17 mouse cellular contexts compared by ENCODE assay signal in the genomic region with DNA sequence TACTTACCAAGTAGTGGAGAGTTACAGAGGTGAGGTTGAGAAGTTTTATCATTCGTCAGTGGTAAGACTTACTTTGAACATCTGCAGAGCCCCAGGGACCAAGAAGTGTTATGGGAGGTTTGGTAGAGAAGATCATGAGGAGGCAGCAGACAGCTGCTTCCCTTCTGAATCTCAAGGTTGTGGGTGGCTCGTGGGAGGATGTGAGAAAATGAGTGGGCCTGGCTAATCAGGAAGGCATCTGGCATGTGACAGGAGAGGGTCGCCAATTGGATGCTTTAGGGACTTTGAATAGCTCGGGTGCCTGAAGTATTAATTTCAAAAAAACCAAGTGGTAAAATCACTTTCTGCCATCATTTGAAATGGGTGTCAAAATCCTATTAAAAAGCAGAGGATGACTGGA.
A peak's percentile ranks its signal among the peaks of the same experiment; 100 is the strongest.
DNase-seq lines count a peak whose midpoint lies in the region; ATAC-seq lines count a peak whose summit lies in the region.
"Had no signal": no experiment of that assay in that cellular context is flagged by ENCODE, and none has a peak within 500 bp of the region (broad histone marks: within the 10 kb centered on the region; RNA-seq: fewer than 3 reads in every experiment).

No protein-coding gene starts in this region.

- H3K4me2 ChIP-seq in liver, embryonic 12.5 days: no peak overlapping the region
- H3K4me2 ChIP-seq in heart, embryonic 11.5 days: no peak overlapping the region
- H3K4me2 ChIP-seq: heart, embryonic 13.5 days; lung, embryonic 15.5 days had no signal

- ATAC-seq in frontal cortex, adult (ENCODE audit: low TSS enrichment): peak; percentile 78
- ATAC-seq in liver, embryonic 12.5 days: no peak
- ATAC-seq in heart, embryonic 11.5 days (replicated peaks; ENCODE audit: insufficient number of reproducible peaks, low FRiP score, low TSS enrichment): no peak
- ATAC-seq: activated CD4-positive, CD25-positive, alpha-beta regulatory T cell, adult 4 months had no signal

- no peak overlapping the region for H3K27ac ChIP-seq in liver, embryonic 12.5 days
- H3K27ac ChIP-seq in heart, embryonic 11.5 days (ENCODE audit: low read depth, low read length): no peak overlapping the region
- H3K27ac ChIP-seq: heart, embryonic 13.5 days; lung, embryonic 15.5 days had no signal

- no peak overlapping the region for H3K4me3 ChIP-seq in liver, embryonic 12.5 days
- no peak overlapping the region for H3K4me3 ChIP-seq in heart, embryonic 11.5 days (ENCODE audit: low read depth, low read length)
- H3K4me3 ChIP-seq: erythroblast, embryonic 14.5 days; heart, embryonic 13.5 days; lung, embryonic 15.5 days; megakaryocyte, embryonic 14.5 days had no signal

- H3K9ac ChIP-seq in liver, embryonic 12.5 days: no peak overlapping the region
- no peak overlapping the region for H3K9ac ChIP-seq in heart, embryonic 11.5 days (ENCODE audit: low read depth, low read length)
- H3K9ac ChIP-seq: heart, embryonic 13.5 days; lung, embryonic 15.5 days had no signal

- no peaks in the 10 kb centered on the region for H3K36me3 ChIP-seq in liver, embryonic 12.5 days
- H3K36me3 ChIP-seq in heart, embryonic 11.5 days (ENCODE audit: control insufficient read depth, insufficient read depth, low read length): no peaks in the 10 kb centered on the region
- H3K36me3 ChIP-seq: heart, embryonic 13.5 days; lung, embryonic 15.5 days had no signal

- H3K4me1 ChIP-seq in liver, embryonic 12.5 days: no peaks in the 10 kb centered on the region
- no peaks in the 10 kb centered on the region for H3K4me1 ChIP-seq in heart, embryonic 11.5 days (ENCODE audit: control insufficient read depth, insufficient read depth, low read length)
- H3K4me1 ChIP-seq: heart, embryonic 13.5 days; lung, embryonic 15.5 days; megakaryocyte, embryonic 14.5 days had no signal

- H3K9me3 ChIP-seq in liver, embryonic 12.5 days (replicated peaks): no peaks in the 10 kb centered on the region
- H3K9me3 ChIP-seq in heart, embryonic 11.5 days (replicated peaks; ENCODE audit: control insufficient read depth, low read length): no peaks in the 10 kb centered on the region
- H3K9me3 ChIP-seq: heart, embryonic 13.5 days; lung, embryonic 15.5 days had no signal

- H3K27me3 ChIP-seq in liver, embryonic 12.5 days (replicated peaks): no peaks in the 10 kb centered on the region
- H3K27me3 ChIP-seq in heart, embryonic 11.5 days (ENCODE audit: control insufficient read depth, insufficient read depth, low read length): no peaks in the 10 kb centered on the region
- H3K27me3 ChIP-seq: heart, embryonic 13.5 days; lung, embryonic 15.5 days; megakaryocyte, embryonic 14.5 days had no signal

- WGBS in liver, embryonic 12.5 days (ENCODE audit: insufficient replicate concordance): 31% methylated on average over 4 of the region's 4 CpGs
- 31% methylated on average over 4 of the region's 4 CpGs for WGBS in heart, embryonic 11.5 days (ENCODE audit: insufficient replicate concordance)

- peak; percentile 18 to 44 for DNase-seq in frontal cortex, postnatal 25 days (ENCODE audit: low spot score in 2 of 2)
- peak; percentile 23 to 33 for DNase-seq in layer of hippocampus, postnatal 25 days (ENCODE audit: extremely low spot score in 1 of 2, low spot score in 1 of 2)
- peak; percentile 50 to 68 for DNase-seq in right cerebral cortex, postnatal 10 days (ENCODE audit: low spot score in 2 of 2)
- no peak for DNase-seq in liver
- DNase-seq: cerebellum, adult 9-10 months; gastrocnemius, postnatal 14 days; kidney, postnatal 10 days; retina, postnatal 1 day; thymus, adult 18-20 months had no signal
